Mouse (Mus musculus): ENCODE results near the gene Gm4779. TPM values are rescaled to one million over a fixed set of nuclear protein-coding genes. Genes with fewer than 3 reads are reported as not detected.

The Gm4779 gene
- total RNA-seq, 1 experiment = 17.5 TPM

GRCm38 (mm10) chrX:101740335-101741063 lies 53.7 kb downstream of the Gm4779 start:
- Histone ChIP-seq H3K36me3 (ENCODE audit: control insufficient read depth, insufficient read depth, low read length, poor library complexity, severe bottlenecking) (no peaks in the 10 kb centered on the region), H3K4me3 (ENCODE audit: insufficient read depth in 1 of 2, low read depth in 1 of 2, low read length in 2 of 2, poor library complexity in 1 of 2, severe bottlenecking in 1 of 2) (no peak overlapping the region), H3K4me1 (ENCODE audit: control insufficient read depth in 2 of 2, insufficient read depth in 2 of 2, low read length in 2 of 2, poor library complexity in 1 of 2) (no peaks in the 10 kb centered on the region), H3K9ac (ENCODE audit: insufficient read depth, low read depth, low read length, poor library complexity, severe bottlenecking) (no peak overlapping the region), H3K9me3 (ENCODE audit: control insufficient read depth, insufficient read depth, low read depth, low read length) (no peaks in the 10 kb centered on the region), H3K27ac (ENCODE audit: insufficient read depth, low read depth, low read length, poor library complexity, severe bottlenecking) (no peak overlapping the region)
- DNase-seq (ENCODE audit: low read depth, low spot score) = no peak
- in situ Hi-C loops (cut with MboI; ENCODE audit: low sequenced_read_pairs in 2 of 2, unreplicated experiment in 2 of 2) = no loop called here
- TF ChIP-seq ZNF384 (IDR thresholded peaks at IDR 0.05; ENCODE audit: low read depth, low read length) = no peak
- no peak for TF ChIP-seq ZC3H11A (IDR thresholded peaks at IDR 0.05; ENCODE audit: borderline replicate concordance, low read depth, low read length)
- no peak for TF ChIP-seq HCFC1 (IDR thresholded peaks at IDR 0.05; ENCODE audit: borderline replicate concordance, insufficient read depth, low read length)
- no peak for TF ChIP-seq MAFK (IDR thresholded peaks at IDR 0.05; ENCODE audit: insufficient read depth, low read depth, low read length)
- no peak for TF ChIP-seq CHD2 (IDR thresholded peaks at IDR 0.05; ENCODE audit: low read depth, low read length)

Other genes starting within 250 kb of the Gm4779 start
- 76.5 and 99.5 TPM in 2 replicates for gene Ogt, start 154.4 kb downstream of the Gm4779 start, total RNA-seq (2012; rRNA removed)
- gene Cxcr3, start 60.2 kb downstream of the Gm4779 start, total RNA-seq (2012; rRNA removed) = not detected in 2 replicates
- 9.0 and 12.9 TPM in 2 replicates for gene 8030474K03Rik, start 233 bp upstream of the Gm4779 start, total RNA-seq (2012; rRNA removed)
- 1.1 and 1.3 TPM in 2 replicates for gene Nhsl2, start 55.0 kb upstream of the Gm4779 start, total RNA-seq (2012; rRNA removed)